Mouse (Mus musculus) right cerebral cortex, postnatal 4 days (tissue): Measurements from ENCODE around the gene Mgll.

Source experiments
- DNase-seq: peaks from one replicate; pipeline ENCODE4 v3.0.0-alpha.2; 2022

Gene Mgll

DNA sequence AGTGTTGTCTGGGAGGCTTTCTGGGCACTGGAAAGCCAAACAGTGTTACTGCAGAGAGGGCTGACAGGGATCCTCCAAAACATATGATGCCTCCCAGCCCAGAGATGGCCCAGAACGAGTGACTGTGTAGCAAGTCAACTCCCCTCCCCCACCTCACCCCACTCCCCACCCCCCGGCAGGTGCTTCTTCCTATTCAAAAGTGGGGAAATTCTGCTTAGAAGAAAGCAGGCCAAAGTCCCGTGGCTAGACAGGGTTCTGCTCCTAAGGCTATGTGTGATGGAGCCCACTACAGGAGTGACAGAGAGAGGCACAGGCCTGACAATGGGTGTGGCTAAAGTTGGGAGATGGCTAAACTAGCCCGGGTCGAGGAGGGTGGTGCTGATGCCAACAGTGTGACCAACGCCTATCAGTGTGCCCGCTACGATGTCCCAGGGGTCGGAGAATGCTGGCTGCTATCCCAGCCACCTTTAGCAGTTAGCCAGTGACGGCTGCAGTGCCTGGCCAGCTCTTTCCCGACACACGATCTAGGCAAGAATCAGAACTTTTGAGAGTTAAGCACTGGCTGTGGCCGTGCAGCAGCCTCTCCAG lies 52.2 kb downstream of the Mgll start:
- no peak for DNase-seq

DNA sequence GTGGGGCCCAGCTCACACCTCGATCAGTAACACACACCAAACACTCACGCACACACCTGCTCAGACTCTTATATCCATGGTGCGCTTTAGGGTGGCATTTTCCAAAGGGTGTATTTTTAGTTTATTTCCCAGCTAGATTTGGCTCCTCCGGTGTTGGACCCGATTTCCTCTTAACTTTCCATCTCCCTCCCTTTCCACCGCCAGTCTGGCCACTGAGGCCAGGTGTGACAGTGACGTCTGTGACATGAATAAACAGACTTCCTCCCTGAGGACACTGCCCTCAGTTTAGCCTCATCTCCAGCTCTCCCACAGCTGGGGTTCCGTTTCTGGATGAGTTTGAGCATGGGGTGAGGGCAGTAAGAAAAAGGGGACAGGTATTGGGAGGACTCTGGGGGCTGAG lies 52.8 kb downstream of the Mgll start:
- no peak for DNase-seq

DNA sequence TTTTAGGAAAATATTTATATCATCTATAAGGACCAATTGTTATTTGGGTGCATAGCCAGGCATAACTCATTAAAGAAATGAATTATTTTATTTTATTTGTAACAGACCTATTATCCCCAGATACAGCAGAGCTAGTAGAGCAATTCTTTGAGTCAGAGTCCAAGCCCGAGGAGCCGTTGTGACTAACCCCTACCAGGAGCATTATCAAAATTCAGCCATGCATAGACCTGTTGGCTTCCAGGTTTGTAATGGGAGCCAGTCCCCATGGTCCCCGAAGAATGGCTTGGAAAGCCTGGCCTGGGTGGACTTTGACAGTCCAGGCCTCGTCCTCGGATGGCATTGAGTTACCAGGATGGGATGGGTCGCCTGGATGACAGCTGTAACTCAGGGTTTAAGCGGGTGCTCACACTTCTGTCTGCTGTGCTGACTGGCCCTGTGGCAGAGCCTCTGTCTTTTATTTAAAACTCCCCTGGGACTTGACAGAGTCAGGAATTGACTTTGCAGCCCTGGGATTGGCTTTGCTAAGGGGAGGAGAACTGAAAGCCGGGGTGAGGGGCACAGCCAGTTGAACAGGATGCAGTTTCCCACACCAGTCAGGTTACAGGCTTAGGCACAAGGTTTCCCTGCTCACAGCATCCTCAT lies 54.0 kb downstream of the Mgll start:
- no peak for DNase-seq

DNA sequence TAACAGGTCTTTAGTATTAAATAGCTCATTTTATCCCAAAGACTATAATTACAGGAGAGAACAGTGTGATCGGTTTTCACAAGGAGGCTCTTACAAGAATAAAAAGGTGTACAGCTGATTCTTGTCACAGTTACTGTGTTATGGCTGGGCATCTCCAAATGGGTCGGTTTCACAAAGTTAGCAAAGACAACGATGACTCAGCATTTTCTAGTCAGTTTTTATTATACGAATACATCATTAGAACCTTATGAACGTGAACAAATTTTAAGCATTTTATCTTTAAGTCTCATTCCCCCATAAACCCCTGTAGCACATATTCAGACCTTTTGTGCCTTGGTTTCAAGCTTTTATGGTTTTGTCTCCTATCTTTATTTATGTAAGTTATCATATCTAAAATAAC lies 55.5 kb downstream of the Mgll start:
- no peak for DNase-seq

DNA sequence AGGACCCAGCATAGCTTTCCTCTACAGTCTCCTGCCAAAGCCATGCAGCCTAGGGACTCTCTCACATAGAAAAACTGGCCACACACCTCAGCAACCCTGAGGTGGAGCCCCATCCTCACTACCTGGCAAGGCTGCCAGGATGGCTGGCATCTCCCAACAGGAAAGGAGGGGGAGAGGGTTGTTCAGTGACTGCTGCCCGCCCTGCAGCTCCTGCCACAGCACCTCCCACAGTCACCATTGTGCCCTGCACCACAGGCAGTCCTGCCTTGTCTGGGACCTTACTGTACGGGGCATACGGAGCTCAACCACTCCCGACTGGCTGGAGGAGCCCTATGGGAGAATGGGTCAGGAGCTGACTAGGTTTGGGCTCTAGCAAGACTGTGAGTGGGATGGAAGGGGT lies 57.7 kb downstream of the Mgll start:
- no peak for DNase-seq

DNA sequence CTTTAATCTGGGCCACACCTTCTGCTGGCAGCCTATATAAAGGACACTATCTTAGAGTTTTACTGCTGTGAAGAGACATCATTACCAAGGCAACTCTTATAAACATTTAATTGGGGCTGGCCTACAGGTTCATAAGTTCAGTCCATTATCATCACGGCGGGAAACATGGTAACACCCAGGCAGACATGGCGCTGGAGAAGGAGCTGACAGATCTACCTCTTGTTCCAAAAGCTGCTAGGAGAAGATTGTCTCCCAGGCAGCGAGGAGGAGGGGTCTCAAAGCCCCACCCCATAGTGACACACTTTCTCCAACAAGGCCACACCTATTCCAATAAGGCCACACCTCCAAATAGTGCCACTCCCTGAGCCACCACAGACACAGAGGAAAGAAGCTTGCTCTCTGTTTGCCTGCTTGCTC lies 58.8 kb downstream of the Mgll start:
- no peak for DNase-seq

DNA sequence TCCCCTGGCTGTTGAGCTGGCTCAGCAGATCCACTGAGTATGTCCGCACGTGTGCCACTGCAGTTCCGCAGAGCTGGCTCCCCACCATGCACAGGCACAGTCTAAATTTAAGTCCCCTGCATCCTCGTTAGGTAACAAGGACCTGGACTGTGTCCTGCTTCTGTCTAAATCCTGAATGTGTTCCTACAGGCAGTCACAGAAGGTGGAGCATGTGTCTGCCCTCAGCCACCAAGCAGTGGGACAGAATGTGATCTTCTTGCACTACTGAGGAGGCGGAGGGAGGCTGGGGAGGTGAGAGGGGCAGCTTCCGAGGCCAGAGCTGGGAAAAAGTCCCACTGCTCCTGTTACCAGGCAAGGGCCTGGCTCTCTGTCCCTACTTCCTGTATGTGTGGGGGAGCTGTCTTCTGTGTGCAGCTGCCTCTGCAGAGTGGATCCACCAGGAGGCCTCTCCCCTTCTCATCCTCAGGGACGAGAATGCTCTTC lies 60.5 kb downstream of the Mgll start:
- no peak for DNase-seq

DNA sequence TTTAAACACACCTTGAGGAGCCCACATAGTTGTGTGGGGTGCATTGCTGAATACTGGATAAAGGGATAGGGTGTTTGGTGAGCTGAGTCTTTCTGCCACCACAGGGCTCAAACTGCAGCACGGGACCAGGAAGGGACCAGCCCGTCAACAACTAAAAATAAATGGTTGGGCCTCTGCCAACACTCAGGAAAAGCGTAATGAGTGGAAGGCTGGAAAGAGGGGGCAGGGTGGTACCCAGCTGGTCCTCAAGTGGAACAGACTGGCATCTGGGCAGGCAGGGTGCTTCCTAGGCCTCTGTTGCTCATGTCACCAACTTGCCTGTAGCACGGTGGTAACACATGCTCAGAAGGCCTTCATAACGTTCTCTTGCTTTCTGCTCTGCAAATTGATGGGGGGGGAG lies 61.1 kb downstream of the Mgll start:
- no peak for DNase-seq

DNA sequence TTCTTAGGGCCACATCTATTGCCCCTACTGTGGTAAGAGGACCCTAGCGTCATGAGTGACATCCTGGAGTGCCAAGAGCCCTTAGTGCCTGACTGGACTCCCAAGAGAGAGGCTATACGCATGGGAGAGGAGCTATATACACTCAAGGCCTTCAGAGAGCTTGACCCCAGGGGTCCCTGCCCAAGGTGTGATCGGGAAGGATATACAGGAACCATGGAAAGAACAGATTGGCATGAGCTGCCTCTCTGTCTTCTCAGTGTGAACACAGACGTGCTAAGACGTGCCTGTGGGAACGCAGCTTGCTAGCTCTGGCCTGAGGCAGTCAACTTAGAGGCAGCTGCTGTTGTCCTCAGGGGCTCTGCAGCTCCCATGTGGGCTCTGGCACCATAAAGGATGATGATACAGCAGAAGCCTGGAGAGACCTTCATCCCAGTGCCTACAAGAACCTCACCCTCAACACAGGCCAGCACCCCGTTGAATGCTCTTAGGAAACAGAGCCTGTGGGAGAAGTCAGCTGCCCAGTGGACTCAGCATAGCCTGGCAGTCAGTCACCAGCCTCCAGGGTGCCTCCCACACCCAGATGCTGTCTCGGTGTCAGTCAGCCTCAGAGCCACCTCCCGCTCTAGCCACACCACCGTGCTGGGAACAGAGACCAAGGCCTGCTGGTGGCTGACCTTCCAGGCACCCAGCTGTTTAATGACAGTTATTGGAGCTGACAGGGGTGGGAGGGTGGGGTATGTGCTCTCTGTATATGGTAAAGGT lies 61.8 kb downstream of the Mgll start:
- DNase-seq = no peak

DNA sequence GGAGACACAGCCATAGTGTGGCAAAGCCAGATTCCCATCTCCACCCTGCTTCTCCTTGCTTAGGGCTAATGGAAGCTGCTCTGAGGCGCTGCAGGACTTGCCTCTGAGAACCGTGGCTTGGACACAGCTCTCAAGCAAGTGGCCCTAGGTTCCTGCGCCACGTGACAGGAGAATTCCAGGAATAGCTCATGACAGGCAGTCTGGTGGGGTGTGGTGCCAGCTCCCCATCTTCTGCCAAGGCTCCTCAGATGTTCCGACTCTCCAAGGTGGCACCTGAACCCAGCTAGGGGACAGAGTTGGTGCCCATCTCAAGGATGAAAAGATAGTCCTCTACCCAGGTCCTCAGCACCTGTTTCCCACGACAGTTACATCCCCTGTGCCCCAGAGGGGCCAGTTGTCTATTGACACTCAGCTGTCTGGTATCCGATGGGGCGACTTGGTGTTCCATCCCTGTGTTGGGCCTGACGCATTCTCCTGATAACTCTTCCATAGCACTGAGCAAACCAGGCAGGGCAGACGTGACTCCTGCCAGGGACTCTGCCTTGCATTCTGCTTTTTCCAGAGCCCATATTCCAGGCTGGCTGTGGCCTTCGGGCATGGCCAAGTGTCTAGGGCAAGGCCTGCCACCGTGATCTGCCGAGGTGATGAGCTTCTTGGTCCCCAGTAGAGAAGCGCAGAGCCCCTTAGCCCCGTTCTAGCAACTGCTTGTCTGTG lies 62.7 kb downstream of the Mgll start:
- DNase-seq = no peak

DNA sequence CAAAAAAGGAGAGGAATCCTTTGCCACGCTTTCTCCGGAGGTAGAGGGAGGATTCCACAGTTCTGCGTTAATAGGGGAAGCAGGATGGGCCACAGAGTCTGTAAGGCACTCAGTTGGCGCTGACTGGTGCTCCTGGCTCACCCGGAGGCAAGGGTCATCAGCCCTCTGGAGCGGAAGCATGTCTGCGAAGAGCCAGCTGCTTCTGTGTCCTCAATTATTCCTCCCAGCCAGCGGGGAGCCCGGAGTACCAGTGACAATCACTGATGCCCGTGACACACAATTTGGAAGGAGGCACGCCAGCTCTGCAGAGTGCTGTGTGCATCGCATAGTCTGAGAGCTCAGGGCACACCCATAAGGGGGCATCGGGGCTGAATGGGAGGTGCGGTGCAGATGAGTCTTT lies 63.3 kb downstream of the Mgll start:
- no peak for DNase-seq

DNA sequence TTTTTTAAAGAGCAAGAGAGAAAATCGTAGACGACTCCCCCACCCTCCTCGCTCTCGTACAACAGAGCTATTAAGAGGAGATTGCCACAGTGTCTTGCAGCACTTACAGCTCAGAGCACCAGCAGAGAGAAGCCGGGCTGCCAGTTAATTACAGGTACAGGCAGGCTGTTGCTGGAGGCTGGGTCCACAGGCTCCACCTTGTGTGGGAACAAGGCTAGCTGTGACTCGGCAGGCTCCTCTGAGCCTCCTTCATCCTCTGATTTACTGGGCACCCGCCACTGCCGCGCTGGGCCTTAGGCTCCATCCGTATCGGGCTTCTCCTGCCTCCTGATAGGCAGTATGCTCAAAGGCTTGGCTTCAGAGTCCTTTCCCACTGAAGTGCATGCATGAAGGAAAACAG lies 64.0 kb downstream of the Mgll start:
- no peak for DNase-seq

DNA sequence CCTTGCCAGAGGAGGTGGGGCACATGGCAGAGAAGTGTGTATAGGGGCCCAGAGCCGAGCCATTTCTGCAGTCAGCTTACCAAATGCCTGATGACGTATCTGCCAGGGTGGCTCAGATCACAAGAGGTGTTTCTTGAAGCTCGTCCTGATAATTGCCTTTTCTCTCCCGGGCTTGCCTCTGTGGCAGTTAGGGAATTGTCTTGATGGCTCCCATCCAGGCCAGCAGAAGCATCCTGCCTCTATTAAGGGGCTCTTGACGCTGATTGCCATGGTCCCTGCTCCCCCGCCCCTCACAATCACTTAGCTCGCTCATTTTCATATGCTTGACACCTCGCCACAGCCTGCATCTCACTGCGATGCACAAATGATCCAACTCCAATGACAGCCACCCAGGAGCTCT lies 67.1 kb downstream of the Mgll start:
- DNase-seq = no peak

DNA sequence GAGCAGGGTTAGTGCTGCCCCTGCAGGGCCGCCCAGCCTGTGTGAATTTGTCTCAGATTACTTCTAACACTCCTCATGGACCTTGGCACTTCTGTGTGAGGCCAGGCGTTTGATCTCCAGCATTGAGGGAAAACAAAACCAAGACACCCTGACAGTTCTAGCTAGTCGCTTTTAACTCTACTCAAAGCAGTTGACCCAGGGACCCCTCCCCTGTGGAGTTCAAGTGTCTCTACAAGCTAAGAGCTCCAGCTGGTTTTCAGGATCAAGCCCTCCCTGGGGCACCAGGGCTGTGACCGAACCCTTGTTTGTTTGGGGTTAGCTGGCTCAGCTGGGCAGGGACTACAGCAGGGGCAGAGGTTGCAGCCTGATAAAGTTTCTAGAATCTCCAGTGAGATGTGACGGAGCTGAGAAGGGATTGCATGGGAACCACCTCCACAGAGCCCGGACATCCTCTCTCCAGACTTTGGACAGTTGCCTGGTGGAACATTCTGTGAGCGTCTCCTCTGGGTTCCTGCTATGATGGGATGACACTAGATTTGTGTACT lies 68.0 kb downstream of the Mgll start:
- no peak for DNase-seq

DNA sequence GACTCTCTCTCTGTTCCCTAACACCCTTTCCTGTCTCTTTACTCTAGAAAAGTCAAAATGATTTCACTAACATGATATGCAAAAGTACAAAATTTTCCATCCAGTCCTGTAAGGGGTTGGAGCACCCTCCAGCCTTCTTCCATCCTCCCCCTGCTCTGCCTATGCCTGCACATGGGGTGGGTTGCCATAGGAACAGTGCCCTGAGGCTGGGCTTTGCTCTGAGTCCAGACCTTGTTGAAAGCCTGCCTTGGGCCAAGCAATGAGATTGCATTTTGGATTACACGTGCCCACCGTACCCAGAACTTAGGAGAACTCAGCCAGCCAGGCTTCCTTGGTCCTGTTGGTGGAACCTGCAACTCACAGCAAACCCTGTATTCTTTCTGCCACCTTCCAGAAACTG lies 69.0 kb downstream of the Mgll start:
- DNase-seq = no peak

DNA sequence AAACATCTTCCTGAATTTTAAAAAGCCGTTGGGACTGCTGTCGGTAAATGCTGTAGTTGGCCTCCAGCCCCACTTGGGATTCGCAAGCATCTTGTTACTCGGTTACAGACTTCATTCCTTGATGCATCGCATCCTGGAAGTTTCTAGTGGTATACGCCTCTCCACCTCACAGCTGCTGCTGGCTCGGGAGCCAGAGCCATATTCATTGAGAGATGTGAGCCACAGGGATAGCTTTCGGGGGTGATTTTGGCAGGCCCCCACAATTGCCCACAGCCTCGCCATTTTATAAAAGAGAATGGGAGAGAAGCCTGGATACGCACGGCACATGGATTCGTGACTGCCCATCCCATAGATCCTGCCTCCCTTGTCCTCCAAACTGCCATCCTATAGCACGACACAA lies 69.7 kb downstream of the Mgll start:
- DNase-seq = no peak

DNA sequence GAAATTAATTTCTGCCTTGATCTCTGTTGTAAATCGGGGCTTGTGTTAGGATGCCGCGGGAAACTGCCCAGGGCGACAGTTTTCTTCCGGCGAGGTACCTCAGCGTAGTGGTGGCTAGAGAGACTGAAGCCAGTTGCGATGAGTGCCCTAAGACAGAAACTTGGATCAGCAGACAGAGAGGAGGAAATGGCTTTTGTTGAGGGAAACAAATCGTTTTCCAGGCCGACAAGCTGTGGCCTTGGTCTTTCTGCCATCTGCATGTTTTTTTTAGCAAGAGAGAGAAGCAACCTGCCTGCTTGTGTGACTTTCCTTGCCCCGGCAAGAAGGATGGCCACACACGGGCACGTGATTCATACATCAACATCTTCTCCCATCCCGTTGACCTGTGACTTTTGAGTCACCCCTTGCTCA lies 70.4 kb downstream of the Mgll start:
- DNase-seq = no peak

DNA sequence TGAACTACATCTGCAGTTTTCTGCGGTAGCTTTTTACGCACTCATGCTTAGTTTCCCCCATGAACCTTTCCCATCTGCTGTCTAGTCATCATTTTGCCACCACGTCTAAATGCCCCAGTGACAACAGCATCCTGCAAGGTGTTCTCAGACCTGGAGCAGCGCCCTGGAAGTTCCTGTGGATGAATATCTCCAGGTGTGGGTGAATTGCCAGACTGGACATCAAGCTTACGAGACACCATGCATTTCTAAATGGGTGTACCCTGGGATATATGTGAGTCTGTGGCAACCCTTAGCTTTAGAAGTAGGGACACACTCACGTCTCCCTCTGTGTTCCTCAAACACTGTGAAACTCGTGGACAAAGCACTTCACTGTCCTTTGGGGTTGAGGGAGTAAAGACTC lies 76.0 kb downstream of the Mgll start:
- no peak for DNase-seq

DNA sequence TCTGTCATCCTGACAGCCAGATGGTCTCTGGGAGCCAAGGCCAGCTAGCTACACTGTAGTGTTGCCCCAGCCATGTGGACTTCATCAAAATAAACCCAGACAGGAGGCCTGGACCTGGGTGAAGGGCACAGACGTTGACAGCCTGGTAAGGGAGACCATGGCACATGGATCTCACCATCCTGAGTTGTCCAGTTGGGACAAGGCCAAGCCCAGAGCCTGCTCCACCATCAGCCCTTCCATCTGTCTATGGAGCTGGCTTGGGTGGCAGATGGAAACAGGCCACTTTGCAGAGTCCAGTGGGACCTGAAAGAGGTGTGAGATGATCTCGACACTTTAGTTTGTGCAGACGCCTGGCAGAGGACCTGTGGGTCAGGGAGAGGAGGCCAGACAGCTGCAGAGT lies 76.5 kb downstream of the Mgll start:
- DNase-seq = no peak

DNA sequence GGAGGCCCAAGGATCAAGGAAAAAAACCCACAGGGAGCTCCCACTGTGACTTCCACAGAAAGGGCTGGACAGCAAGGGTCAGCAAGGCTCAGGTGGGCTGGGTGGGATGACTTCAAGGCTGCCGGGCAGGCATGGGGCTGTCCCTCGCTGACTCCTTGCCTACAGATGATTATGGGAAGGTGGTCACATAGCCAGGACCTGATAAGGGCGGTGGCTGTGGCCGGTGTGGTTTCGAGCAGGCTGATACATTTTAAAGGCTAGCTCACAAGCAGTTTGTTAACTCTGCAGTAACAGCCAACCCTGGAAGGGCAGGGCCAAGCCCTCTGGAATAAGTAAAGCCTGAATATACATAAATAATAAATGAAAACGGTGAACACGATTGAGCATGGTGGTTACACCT lies 78.8 kb downstream of the Mgll start:
- no peak for DNase-seq

DNA sequence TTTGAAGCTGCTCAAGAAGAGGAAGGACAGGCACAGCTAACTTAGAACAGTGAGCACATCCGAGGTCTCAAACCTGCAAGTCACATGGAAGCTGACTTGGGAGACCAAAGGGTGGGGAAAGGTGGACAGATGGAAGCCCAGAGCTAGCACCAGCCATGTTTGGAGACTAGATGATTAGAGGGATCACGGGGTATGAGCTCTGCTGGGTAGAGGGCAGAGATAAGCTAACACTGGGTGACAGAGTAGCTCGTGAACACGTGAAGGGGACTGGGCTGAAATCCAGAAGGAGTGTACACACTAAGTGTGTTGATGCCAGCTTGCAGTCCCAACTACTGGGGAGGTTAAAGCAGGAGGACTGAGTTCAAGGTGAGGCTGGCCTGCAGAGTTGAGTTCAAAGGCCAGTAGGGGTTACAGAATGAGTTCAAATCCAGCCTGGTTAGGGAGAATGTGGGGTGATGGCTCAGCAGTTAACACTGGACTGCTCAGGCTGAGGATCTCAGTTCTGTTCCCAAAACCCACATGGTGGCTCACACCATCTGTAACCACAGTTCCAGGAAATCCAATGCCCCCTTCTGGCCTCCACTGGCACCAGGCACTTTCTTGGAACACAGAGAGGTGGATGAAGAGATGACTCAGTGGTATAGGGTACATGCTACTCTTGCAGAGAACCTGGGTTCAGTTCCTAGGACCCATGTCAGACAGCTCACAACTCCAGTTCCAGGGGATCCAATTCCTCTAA lies 79.9 kb downstream of the Mgll start:
- DNase-seq = no peak

DNA sequence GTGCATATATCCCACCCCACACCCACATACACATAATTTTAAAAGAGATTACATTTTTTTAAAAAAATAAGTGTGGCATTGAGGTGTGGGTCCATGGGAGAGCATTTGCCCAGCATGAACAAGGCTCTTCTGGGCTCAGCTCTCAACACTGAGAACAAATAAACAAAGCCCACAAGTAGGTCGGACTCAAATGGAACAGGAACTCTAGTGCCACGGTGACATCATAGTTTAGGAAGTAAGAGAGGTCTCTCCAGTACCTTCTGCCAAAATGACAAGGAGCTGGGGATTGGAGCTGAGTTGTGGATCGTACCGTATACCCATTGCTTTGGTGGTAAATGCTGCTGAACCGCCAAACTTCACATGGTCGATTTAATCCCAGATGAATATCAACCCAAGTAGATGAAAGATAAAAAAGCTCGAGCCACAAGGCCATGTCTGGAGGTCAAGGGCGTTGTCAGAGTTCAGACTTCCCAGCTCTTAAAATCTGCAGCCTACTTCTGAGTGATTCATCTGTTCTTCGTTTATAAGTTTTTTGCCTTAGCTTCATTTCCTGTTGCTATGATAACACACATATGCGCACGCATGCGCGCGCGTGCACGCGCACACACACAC lies 80.9 kb downstream of the Mgll start:
- no peak for DNase-seq
